Mouse (Mus musculus): ENCODE results near the gene 2310057M21Rik. TPM values are rescaled to one million over a fixed set of nuclear protein-coding genes. Genes with fewer than 3 reads are reported as not detected.
"Not testable (repeated sequence)": the region's sequence is repeated elsewhere in the genome, so short reads cannot be mapped to it uniquely, and the experiment has no call there.

Gene 2310057M21Rik
- total RNA-seq (2021) = 10 to 100 TPM; 31.4 to 32.1 TPM

DNA sequence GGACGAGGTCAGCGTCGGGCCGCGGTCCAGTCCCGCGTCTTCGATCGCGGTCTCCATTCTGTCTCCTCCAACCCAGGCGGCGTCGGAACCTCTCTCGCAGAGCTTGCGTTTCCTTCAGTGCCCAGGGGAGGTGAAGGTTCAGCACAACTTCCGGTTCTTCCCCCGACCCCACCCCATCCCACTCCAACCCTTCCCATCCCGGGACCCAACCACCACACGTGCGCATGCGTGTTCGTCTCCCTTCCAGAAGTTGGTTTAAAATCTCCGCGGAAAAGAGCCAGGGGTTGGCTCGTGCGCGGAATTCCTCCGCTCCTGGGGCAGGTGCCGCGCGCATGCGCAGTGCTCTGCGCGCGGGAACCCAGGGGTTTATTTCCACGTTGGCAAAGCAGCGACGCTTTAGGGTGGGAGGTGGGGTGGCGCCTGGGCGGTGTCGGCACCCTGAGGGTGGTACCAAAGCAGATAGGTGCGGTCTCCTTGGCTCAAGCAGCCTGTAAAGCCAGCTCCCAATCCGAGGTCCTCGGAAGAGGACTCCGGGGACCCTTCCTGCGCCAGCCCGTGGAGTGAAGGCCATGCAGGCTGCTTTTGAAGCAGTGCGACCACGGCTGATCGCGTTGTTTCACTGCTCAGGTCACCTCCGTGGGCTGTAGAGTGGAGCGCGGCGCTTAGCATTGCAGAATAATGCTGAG is at the start of gene 2310057M21Rik:
TSS of gene 2310057M21Rik (minus strand) at position 145 of the 686 bp plus-strand sequence.
- peak; percentile 81 to 85 for DNase-seq (ENCODE audit: extremely low spot score in 1 of 2, low spot score in 1 of 2)

DNA sequence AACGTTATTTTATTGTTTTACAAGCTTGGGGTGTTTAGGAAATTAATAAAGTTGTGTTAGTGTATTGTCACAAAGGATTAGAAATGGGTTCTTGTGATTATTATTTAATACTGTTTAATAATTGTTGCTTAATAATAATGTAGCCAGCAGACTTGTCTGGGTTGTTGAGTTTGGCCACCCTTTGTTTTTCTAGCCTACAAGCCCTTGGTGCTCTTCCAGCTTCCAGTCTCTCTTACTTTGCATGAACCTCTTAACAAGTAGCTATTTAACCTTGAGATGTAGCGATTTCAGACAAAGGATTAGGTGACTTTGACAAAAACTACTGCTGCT is 49.3 kb upstream of the 2310057M21Rik start:
- no peak for DNase-seq (ENCODE audit: extremely low spot score in 1 of 2, low spot score in 1 of 2)

DNA sequence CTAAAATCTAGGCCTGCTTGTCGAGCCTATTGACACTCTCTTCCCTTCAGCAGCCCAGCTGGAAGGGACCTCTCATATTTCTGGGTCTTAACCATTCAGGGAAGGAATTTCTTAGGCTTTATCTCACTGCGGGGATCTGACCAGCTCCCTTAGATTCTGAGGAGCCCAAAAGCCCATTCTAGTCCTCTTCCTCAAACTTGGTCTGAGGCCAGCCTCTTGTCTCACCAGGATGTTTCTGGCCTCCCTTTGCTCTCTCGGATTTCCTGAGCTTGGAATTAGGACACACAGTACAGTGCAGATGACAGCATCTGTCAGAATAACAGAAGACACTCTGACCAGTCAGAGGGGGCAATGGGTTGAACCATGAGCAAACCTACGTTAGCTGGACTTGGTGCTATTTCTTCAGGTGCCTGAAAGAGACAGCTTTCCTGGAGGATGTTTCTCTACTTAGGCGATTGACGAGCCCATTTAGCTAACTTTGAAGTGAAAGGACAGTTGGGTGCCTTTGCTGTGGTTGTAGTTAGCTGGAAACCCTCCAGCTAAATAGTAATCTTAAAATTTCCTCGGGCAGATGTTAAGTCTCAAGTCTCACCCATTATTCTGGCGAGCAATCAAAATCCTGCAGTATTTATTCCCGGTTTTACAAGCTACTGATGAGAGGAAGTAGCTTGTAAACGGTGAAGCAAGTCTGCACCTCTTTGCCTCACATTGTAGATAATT is 48.8 kb upstream of the 2310057M21Rik start:
- DNase-seq (ENCODE audit: extremely low spot score in 1 of 2, low spot score in 1 of 2) = no peak

DNA sequence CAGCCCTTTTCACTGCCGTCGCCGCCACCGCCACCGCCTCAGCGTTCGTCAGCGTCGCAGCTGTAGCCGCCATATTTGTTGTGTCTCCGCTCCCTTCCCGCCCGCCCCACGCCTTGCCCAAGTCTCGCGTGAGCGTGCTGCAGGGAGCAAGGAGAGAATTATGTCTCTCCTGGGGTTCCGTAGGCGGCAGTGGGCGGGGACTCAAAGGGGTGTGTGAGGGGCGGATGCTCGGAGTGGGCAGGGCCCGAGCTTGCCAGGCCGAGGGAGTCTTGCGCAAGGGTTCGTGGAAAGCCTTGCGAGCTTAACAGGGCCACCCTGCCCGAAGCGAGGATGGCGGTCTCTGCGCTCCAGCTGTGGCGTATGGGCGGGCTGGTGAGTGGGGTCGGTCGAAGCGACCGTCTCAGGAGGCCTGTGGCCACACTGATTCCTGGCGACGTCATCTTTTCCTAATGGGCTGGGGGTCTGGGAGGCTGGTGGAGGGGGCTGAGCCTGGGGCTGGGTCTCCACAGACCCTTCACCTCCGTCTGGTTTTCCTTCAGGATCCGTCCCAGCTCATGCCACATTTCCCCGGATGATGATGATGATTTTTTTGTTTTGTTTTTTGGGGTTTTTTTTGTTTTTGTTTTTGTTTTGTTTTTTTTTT is 48.0 kb upstream of the 2310057M21Rik start, which contains the start of the genes Ikzf5 and Acadsb:
TSS of gene Ikzf5 (minus strand) at position 106 of the 643 bp plus-strand sequence.
TSS of gene Acadsb (plus strand) at position 186 of the 643 bp plus-strand sequence.
- peak; percentile 97 to 98 for DNase-seq (ENCODE audit: extremely low spot score in 1 of 2, low spot score in 1 of 2)

DNA sequence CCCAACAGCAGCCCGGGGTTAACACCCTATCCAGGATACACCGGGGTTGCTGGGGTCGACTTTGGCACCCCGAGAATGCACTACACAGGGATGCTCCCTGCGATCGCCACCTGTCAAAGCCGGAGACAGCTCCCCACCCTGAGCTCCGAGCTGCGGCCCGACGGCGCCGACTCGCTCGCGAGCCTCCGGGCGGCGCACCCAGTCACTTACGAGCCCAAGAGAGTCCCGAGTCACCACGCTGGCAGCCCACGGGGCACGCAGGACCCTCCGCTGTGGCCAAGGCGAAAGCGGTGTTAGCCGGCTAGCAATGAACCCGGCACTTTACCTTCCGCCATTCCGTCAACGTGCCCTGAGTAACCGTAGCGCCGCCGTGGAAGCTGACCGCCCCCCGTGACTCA is 47.4 kb upstream of the 2310057M21Rik start:
- no peak for DNase-seq (ENCODE audit: extremely low spot score in 1 of 2, low spot score in 1 of 2)

DNA sequence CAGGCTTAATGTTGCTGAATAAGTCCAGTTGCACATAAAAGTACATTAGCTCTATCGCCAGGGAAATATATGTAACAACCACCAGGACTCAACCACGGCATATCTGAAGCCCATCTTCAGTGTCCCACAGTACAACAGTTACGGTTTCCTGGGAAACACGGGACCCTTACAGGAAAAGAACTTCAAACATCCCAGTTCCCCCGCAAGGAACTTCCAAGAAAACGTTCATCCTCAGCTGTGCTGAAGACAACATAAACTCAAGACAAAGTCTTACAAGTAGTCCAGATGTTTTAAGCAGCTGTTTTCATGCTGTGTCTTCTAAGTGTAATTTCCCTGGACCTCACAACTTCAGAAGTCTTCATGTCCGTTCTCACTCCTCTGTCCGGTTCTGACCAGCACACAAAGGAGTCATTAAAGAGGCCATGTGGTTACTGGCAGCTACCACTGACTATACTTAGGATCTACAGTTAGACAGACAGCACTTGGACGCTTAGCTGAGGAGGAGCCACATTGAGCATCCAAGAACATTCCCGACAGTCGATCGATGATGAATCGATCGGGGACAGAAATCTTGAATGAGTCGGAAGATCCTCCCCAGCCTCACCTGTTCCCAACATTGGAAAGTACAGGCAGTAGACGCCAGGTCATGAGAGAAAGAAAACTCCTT is 46.9 kb upstream of the 2310057M21Rik start:
- no peak for DNase-seq (ENCODE audit: extremely low spot score in 1 of 2, low spot score in 1 of 2)

DNA sequence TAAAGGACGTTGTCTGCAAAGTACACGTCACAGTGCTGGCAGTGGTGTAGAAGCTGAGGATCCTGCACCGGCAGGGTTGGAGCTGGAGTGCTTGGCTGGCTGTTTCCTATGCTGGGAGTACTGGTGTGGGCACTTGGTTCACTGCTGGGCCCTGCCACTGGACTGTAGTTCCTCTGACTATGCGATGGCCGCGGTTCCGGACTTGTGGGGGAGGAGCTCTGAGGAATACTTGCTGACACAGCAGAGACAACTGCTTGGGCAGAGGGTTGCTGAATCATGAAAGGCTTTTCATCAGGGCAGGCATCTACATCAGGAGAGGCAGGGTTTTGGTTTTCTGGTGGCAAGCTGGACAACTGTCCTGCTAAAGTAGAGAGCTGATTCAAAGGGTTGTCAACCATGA is 29.2 kb upstream of the 2310057M21Rik start:
- not testable (repeated sequence) for DNase-seq (ENCODE audit: extremely low spot score in 1 of 2, low spot score in 1 of 2)

DNA sequence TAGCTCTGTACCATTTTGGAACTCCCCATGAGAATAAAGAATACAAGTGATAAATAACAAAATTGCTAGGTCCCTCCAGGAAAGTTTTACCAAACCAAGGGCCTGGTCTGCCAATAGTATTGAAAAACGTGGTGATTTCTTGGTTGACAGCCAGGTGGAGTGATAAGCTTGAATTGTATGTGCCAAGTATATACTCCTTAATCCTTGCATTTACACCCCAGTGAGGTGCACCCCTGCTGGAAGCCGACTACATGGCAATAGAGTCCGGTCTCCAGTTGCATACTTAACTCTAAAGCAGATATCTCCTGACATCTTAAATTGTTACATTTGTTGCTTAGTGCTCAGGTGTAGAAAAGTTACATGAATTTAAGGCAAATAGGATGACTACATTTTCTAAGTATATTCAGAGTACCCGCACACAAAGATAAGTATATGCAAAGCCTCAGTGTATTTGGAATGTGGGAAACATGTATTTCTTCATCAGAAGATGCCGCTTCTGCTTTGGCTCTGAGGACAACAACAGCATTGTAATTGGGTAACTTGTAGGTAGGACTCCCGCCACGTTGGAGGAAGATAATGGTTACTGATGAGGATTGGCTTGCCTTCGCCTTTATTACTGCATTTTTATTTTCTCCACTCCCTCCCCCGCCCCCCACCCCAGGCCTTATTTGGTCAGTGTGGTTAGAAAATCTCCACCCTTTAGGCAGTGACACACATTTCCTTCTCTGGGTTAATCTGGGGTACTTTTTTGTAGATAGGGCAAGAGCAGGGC is 9.5 kb upstream of the 2310057M21Rik start:
- no peak for DNase-seq (ENCODE audit: extremely low spot score in 1 of 2, low spot score in 1 of 2)

DNA sequence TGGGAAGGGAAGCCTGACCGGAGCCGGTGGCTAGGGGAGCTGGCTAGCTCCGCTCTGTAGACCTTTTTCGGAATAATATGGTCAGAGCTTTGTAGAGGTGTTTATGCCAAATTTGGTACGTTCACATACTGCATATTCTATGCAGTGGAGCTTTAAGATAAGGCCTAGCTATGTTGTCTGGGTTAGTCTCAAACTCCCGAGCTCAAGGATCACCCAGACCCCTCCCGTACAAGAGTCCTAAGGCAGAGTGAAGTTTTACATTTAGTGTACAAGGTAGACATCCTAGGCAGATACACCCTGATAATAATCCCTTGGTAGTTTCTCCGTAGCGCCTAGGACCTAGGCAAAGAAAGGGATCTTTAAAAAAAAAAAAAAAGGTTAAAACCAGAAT is 8.9 kb upstream of the 2310057M21Rik start:
- DNase-seq (ENCODE audit: extremely low spot score in 1 of 2, low spot score in 1 of 2) = no peak

DNA sequence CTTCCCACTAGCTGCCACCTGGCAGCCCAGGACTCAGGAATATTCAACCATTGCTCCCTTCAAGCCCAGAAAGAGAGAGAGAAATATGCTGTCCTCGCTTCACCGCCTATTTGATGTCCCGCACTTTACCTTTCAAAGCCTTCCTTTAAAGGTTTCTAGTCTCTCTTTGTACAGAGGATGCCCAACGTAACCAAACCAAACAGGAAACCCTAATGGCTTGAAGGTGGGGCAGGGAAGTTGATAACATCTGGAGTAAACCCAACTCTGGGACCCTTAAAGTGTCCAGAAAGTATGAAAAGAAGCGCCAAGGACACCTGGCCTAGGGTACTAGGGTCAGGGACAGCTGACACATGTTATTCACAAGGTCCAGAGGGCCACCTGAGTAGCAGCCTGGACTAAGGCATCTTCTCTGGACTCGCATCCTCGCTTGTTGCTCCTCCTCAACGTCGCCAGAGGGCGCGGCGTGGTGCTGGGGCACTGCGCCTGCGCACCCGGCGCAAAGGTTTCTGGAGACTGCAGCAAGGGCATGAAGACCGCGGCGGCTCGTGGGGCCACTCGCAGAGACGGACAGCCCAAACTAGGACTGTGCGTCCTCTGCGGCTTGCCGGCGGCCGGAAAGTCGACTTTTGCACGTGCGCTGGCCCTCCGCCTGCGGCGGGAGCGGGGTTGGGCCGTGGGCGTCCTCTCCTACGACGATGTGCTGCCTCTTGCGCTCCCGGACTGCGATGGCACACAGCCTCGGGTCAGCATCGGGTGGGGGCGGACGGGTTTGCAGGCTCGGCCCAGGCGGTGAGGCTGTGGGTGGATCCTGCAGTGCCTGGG is 8.3 kb upstream of the 2310057M21Rik start, which contains the start of gene Pstk:
TSS of gene Pstk (plus strand) at position 494 of the 822 bp plus-strand sequence.
- peak; percentile 81 to 86 for DNase-seq (ENCODE audit: extremely low spot score in 1 of 2, low spot score in 1 of 2)

DNA sequence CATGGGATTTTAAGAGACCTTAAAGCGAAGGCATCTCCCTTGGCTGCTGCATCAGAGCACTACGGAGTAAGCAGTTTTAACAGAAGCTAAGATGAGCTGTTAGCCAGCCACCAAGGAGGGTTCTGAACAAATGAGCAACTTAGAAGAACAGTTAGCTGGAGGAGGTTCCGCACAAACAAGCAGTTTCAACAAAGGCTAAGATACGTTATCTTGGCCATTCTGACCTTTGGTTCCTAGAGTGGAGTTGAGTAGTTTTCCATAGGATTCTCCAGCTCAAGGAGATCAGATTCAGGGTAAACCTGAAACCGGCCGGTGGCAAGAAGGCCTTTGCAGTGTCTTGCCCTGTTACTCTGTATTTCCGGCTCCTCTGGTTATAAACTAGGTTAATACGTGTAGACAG is 1.6 kb upstream of the 2310057M21Rik start:
- no peak for DNase-seq (ENCODE audit: extremely low spot score in 1 of 2, low spot score in 1 of 2)

DNA sequence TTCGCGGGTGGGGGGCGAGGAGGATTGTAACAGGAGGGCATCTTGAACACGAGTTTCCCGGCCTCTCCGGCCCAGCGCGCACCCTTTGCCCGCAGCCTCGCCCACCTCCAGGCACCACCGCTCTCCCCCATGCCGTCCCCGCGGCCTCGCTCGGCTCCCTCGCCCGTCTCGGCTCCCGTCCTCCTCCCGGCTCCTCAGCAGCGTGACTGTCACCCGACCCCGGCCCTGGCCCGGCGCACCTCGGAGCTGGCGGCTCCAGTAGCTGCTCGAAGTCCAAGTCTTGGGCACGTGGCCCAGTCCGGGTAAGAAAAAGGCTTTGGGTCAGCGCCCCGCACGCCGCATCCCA is 317 bp downstream of the 2310057M21Rik start:
- no peak for DNase-seq (ENCODE audit: extremely low spot score in 1 of 2, low spot score in 1 of 2)

DNA sequence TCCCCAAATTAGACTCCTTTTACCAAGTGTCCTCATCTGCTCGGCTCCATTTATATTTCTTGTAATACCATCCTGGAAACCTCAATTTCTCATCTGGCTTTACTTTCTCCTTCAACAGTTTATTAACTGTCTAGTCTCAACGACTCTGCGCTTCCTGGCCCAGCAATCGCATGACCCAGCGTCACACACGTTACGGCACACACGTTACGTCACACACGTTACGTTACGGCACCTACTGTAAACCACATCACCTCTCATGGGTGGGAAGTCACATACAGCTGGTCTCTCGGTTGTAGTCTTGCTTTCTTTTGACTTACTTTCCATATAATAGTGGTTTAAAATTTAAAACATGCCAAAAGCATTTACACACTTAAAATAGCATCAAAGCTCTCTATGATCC is 6.5 kb downstream of the 2310057M21Rik start:
- DNase-seq (ENCODE audit: extremely low spot score in 1 of 2, low spot score in 1 of 2) = no peak

DNA sequence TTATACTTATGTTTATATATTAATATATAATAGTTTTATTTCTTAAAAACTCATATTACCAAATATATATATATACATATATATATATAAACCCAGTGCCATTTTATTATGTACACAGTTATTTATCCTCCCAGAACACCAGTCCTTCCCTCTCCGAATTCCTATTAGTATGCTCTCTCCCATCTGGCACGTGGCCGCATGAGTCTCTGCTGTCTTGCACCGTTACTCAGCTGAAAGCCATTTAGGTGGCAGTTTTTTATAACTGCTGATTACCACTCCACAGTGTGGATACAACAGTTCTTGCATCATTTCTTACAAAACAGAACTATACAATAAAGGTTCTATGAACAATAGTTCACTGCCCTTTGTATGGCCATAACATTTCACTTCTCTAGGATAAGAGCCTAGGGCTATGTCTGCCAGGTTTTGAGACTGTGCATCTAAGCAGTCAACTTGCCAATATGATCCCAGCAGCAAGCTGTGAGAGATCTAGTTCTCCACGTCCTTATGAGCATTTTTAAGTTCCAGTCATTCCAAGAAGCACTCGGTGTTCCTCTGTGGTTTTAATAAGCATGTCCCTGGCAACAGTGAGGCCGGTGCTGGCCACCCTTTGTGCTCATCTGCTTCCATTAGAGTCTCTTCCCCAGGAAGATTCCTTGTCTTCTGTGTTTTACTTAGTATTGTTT is 16.6 kb downstream of the 2310057M21Rik start:
- DNase-seq (ENCODE audit: extremely low spot score in 1 of 2, low spot score in 1 of 2) = no peak

DNA sequence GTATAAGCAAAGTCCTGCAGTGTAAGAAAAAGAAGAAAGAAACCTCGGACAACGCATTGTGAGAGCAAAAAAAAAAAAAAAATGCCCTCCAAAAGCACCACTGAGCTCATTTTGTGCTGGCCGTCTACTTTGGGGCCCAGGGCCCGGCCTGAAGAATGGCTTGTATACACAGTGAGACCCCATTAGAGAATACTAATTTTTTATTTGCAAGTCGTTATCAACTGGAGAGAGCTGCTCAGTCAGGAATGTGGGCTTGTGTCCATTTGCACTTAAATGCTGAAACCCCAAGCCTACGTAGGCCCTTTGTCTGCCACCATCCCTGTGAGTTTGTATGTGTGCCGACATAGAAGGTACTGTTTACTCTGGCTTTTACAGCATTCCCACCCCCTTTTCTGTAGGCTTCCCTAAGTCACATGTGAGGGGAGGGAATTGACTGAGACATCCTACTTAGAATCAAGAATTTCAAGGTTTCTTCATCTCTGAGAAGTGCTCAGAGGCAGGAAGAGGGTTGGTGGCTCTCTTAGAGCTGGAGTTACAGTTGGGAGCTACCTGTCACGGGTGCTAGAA is 25.0 kb downstream of the 2310057M21Rik start:
- DNase-seq (ENCODE audit: extremely low spot score in 1 of 2, low spot score in 1 of 2) = no peak

DNA sequence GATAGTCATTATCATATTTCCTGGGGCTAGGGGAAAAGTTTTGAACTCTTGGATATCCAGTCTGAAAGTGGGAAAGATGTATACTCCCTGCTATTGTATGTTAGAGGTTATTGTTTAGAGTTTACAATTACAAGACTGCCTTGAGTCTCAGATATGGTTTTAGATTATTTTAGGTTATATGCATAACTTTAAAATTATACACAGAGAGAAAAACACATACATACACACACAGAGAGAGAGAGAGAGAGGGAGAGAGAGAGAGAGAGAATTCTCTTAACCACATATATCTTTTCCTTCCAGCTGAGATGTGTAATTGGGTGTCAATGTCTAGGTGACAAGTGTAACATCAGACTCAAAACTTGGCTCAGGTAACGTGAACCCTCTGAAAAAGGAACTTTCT is 29.0 kb downstream of the 2310057M21Rik start, which contains the start of gene Fam24a:
TSS of gene Fam24a (plus strand) at position 301 of the 400 bp plus-strand sequence.
- no peak for DNase-seq (ENCODE audit: extremely low spot score in 1 of 2, low spot score in 1 of 2)

DNA sequence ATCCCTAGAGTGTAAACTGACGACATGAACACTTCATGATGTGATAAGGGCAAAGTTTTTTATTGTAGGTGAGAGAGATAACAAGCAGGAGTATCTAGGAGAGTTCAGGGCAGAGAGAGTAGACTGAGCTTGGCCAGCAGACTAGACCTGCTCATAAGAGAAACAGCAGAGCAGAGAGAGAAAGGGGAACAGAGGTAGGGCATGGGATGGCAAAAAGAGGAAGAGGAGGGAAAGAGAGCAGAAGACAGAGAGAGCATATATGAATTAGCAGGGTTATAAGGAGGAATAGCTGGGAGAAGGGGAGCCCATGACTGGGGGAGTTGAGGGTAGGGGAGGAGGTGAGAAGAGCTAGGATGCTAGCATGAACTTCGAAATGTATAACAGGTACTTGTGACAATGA is 30.9 kb downstream of the 2310057M21Rik start:
- DNase-seq (ENCODE audit: extremely low spot score in 1 of 2, low spot score in 1 of 2) = no peak

DNA sequence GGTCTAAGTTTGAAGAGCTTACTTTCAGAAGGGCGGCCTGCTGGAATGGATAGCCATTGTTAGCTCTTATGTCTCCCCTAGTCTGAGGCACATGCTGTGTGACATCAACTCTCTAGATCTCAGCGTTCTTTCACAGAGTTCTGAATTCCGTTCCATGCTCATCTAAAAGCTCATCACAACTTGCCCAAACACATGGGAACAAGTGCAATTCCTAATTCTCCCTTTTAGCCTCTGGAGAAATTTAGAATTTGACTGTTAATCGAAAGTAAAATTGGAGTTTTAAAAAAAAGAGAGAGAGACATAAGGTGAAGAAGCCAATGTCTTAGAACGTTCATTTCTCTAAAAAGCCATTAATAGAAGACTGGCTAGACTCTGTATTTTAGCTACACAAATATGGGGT is 33.1 kb downstream of the 2310057M21Rik start, which contains the start of gene Fam24b:
TSS of gene Fam24b (minus strand) at position 101 of the 400 bp plus-strand sequence.
- no peak for DNase-seq (ENCODE audit: extremely low spot score in 1 of 2, low spot score in 1 of 2)
